Mouse (Mus musculus): Measurements from ENCODE around the gene Pdss2. TPM values are rescaled to one million over a fixed set of nuclear protein-coding genes. Genes with fewer than 3 reads are reported as not detected.
A peak's percentile ranks its signal among the peaks of the same experiment; 100 is the strongest.

Gene Pdss2
- total RNA-seq, 2 experiments from 2014 or later = 17.8 to 20.1 TPM

DNA sequence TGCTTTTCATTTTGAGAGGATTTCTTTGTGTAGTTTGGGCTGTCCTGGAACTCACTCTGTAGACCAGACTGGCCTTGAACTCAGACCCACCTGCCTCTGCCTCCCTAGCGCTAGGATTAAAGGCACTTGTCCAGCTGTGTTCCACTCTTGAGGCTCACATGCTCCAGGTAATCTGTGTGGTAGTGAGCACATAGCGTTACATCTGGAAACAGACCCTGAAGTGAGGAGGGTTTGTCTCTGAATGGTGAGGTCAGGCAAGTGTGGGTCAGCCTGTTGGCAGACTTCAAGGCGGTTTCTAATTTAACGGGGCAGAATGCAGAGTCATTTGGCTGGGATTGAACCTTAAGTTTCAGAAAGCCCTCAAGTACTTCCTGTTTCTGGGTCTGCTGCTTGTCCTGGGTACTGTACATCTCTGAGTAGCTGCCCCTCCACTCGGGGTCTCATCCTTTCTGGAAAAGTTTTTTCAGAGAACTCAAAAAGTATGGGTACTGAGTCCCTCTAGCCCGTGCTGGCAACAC lies 264.5 kb downstream of the Pdss2 start:
- no peak for DNase-seq

DNA sequence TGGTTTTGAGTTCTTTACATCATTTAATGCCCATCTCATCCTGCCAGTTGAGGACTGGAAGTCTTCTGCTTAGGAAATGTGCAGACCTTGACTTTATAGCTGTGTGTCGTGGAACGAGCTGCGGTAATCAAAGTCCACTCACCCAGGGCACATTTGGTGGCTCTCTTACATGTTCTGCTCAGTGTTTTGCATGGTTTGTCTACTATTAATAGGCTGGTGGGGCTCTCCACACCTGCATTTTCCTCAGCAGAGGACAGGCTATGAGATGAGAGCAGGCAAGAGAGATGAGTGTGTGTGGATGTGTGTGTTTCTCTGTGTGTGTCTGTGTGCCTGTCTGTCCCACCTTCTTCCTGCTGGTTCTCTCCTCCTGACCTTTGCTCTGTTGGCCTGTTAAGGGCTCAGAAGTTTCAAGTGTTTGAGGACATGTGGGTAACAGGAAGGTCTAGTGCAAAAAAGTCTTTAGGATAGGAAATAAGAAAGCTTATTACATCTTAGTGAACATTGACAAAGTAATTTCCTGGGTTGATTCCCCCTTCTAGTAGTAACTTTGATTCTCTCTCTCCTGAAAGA lies 266.2 kb downstream of the Pdss2 start:
- no peak for DNase-seq

DNA sequence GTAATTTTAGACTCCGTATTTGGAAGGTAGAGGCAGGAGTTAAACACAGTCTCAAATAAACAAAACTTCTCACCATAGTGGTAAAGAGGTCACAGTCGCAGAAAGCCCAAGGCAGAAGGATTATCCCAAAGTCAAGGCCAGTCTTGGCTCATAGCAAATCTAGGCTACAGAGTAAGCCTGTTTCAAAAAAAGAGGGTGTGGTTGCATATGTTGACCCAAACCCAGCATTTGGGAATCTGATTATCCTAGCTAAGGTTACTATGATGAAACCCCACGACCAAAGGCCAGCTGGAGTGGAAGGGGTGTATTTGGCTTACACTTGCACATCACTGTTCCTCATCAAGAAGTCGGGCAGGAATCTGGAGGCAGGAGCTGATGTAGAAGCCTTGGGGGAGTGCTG lies 267.0 kb downstream of the Pdss2 start:
- DNase-seq = no peak

DNA sequence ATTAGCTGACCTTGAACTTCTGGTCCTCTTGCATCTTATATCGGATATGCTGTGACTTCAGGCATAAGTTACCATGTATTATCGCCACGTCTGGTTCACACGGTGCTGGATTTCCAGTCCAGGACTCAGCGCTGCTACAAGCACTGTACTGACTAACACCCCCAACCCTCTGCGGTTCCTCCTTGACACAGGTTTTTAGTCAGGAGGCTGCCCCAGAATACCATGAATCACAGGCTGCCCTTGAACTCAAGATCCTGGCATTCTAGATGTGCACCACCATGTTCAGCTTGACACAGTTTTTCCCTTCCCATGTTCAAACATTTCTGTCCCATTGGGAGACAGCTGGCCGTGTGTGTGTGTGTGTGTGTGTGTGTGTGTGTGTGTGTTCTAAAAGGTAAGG lies 267.9 kb downstream of the Pdss2 start:
- no peak for DNase-seq

DNA sequence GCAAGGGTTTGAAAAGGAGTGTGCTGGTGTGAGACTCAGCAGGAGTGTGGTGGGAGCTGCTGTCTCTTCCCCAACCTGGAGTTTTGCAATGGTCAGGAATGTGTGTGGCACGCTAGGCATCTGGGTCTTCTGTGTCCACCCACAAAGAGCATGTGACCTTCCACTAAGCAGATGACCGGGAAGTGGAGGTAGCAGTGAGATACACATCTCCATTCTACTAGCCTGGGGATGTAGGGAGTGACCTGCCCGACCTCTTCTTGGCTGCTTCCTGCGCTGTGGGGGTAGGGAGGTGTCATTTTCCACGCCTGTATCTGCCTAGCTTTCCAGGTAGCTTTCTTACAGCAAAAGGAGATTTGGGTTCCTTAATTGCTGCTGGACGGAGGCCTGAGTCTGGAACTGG lies 268.3 kb downstream of the Pdss2 start:
- DNase-seq = no peak

DNA sequence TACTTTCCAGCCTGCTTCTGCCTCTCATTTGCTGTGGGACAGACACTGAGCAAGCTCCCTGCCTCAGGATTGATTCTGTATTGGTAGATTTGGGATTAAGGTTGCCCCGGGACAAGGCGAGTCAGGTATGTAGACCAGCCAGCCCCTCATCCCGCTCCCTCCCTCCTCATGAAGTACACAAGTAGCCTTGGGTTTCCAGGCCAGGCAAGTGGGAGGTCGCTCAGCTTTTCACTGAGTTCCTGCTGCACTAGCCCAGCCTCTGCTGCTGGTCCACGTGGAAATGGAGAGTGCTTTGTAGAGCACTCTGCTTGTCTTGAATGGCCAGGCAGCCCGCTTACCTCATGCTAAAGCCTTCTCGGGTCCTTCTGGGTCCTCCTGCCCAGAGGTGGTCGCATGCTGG lies 268.7 kb downstream of the Pdss2 start:
- no peak for DNase-seq

DNA sequence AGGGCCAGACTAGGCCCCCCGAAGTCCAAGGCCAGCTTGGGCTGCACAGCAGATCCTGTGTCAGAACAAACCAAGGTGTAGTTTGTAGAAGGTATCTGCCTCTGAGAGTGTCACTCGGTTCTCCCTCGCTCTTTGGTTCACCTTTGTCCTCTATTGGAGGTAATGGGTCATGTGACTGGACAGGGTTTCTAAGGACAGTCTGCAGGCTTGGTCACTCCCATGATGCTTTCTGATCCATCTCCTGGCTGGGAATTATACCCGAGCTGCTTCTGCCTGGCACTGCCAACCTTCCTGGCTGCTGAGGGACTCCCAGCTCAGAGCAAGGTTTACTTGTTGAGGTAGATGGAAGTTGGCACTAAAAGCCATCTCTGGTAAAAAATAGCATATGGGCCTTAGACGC lies 269.6 kb downstream of the Pdss2 start:
- peak; percentile 43 for DNase-seq

DNA sequence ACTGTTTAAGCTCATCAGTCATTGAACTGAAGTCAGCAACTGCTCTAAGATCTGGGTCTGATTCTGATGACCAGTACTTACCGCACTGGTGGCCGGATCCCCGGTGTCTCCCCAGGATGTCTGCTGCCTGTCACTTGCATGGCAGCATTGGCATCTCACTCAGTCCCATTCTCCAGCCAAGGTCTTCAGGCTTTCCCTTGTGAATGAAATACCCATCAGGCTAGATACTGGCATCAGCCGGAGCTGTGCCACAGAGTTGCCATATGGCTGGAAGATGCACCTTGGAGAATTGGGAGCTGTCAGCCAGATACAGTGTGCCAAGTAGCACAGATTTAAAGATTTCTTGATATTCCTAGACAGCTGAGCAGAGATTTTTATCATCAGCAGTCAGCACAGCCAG lies 281.3 kb downstream of the Pdss2 start:
- DNase-seq = no peak

DNA sequence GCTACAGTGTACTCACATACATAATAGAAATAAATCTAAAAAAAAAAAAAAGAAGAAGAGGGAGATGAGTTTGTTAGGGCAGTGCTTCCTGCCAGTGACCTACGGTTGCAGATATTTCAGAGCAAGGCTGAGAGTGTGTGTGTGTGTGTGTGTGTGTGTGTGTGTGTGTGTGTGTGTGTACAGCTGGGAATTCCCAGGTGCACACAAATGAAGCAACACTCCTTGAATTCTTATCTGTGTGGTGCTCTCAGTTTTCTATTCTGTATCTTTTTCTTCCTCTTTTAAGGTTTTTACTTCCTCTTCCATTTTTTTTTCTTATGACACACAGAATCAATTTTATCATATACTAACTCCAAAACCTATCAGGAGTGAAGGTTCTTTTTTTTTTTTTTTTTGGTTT lies 283.0 kb downstream of the Pdss2 start:
- no peak for DNase-seq

DNA sequence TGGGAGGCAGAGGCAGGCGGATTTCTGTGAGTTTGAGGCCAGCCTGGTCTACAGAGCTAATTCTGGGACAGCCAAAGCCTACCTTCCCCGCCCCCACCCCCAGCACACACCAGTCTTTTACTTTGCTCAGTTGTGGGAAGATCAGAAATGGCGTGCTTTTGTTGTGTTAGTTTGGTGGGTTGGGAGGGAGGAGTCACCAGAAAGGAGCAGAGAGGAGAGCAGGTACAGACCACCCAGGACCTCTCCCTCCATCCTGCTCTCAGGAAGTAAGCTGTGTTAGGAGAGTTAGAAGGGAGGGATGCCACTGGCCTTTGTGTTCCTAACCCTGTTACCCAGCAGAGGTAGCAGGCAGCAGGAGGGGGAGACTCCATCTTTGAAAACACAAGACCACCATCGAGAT lies 285.8 kb downstream of the Pdss2 start:
- DNase-seq = no peak

DNA sequence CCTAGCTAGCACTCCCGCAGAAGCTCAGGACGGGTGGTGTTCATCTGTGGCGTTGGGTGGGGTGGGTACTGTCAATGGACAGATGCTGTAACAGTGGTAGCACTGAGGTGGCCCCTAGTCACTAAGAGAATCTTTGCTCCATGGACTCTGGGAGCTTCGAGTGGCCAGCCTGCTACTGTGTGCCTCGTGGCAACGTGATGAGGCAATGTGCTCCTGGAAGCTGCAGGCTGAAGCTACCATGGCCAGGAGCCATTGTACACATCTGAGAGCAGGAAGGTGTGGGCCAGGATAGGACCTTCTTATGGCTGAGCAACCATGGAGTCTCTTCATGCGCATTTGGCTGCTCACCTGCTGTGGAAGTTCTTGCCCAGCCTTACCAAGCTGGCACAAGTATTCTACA lies 287.9 kb downstream of the Pdss2 start:
- no peak for DNase-seq

DNA sequence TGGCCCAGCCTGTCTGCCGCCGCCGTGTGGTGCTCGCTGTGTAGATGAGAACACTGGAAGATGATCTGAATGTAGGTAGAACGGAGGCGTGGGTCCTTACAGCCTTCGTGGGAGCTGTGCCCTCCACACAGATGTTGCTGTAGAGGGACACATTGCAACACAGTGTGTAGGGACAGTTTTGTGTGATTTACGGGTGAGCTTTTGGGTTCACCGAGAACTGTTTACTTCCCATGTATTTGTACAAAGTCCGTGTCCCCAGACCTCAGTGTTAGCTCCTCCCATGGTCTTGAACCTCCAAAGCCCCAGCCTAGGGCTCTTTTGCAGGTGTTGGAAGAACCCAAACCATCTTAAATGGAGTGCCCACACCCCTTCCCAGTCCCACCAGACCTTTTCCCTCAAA lies 291.7 kb downstream of the Pdss2 start:
- DNase-seq = no peak

Other genes starting within 250 kb of the Pdss2 start
- 10 to 100 TPM; 22.7 to 24.3 TPM for gene Sobp, start 47.0 kb upstream of the Pdss2 start, total RNA-seq (2021)
- gene 9030612E09Rik, start 46.8 kb upstream of the Pdss2 start, total RNA-seq (2021) = 1 to 10 TPM; 1.9 to 2.6 TPM

All from gastrocnemius, postnatal 25 days (tissue).